11 mouse cellular contexts compared by ENCODE assay signal in genomic region chr5:36330472-36331155, GRCm38 (mm10).
DNase-seq lines count a peak whose midpoint lies in the region; ATAC-seq lines count a peak whose summit lies in the region.
"Had no signal": no experiment of that assay in that cellular context is flagged by ENCODE, and none has a peak within 500 bp of the region (broad histone marks: within the 10 kb centered on the region; RNA-seq: fewer than 3 reads in every experiment).

No protein-coding gene starts in this region.

- no peak for ATAC-seq in hindbrain, embryonic 12.5 days (ENCODE audit: low FRiP score)

- no peaks in the 10 kb centered on the region for H3K9me3 ChIP-seq in hindbrain, embryonic 12.5 days (replicated peaks)
- H3K9me3 ChIP-seq in hindbrain, embryonic 10.5 days = no peaks in the 10 kb centered on the region
- H3K9me3 ChIP-seq: G1E; megakaryocyte, embryonic 14.5 days had no signal

- no peaks in the 10 kb centered on the region; the same call in 1 of the 2 replicates for H3K27me3 ChIP-seq in hindbrain, embryonic 12.5 days
- H3K27me3 ChIP-seq in hindbrain, embryonic 10.5 days (ENCODE audit: insufficient read depth, poor library complexity, severe bottlenecking) = no peaks in the 10 kb centered on the region; the same call in 1 of the 2 replicates

- H3K27ac ChIP-seq in hindbrain, embryonic 12.5 days = peak overlapping the region; percentile 60
- H3K27ac ChIP-seq in hindbrain, embryonic 10.5 days = no peak overlapping the region

- no peak overlapping the region for H3K4me2 ChIP-seq in hindbrain, embryonic 12.5 days (replicated peaks)

- H3K4me3 ChIP-seq in hindbrain, embryonic 12.5 days = no peak overlapping the region
- H3K4me3 ChIP-seq in hindbrain, embryonic 10.5 days = no peak overlapping the region
- H3K4me3 ChIP-seq: megakaryocyte, embryonic 14.5 days had no signal

- WGBS in hindbrain, embryonic 12.5 days = 65% methylated on average over 21 of the region's 21 CpGs
- 79% methylated on average over 21 of the region's 21 CpGs for WGBS in hindbrain, embryonic 10.5 days

- H3K4me1 ChIP-seq in hindbrain, embryonic 12.5 days = peaks cover 32% of the 10 kb centered on the region
- peaks cover 48% of the 10 kb centered on the region for H3K4me1 ChIP-seq in hindbrain, embryonic 10.5 days (replicated peaks)

- H3K36me3 ChIP-seq in hindbrain, embryonic 12.5 days = no peaks in the 10 kb centered on the region
- no peaks in the 10 kb centered on the region for H3K36me3 ChIP-seq in hindbrain, embryonic 10.5 days
- H3K36me3 ChIP-seq: G1E had no signal

- DNase-seq in hindbrain, embryonic 10.5 days (ENCODE audit: low spot score) = no peak
- DNase-seq in brain, adult 2 months (ENCODE audit: low read depth, low spot score) = peak; percentile 36
- DNase-seq in heart, postnatal 4 days = peak; percentile 67
- DNase-seq in lung, postnatal 4 days = peak; percentile 39 to 63
- DNase-seq in urinary bladder, postnatal 10 days (ENCODE audit: low spot score) = no peak
- no peak for DNase-seq in frontal cortex, postnatal 36 days (ENCODE audit: low spot score in 2 of 2)
- DNase-seq in retina, postnatal 1 day = no peak
- DNase-seq: spleen, adult 18-20 months had no signal

- H3K9ac ChIP-seq in hindbrain, embryonic 12.5 days = no peak overlapping the region

Comparison
In these comparisons a context has a peak if more than half of its experiments do, and no peak if none do; other contexts are left out.
1. DNase-seq: peak in brain, adult 2 months (single experiment), heart, postnatal 4 days (single experiment) and lung, postnatal 4 days (2 of 2); none in hindbrain, embryonic 10.5 days (single experiment), urinary bladder, postnatal 10 days (single experiment), frontal cortex, postnatal 36 days (0 of 2) and retina, postnatal 1 day (single experiment).